Mouse (Mus musculus) mouse embryonic stem cell (cell line): ENCODE measurements around the gene Acer1.
"Not testable (repeated sequence)": the region's sequence is repeated elsewhere in the genome, so short reads cannot be mapped to it uniquely, and the experiment has no call there.

ENCODE experiments used
- in situ Hi-C, 2 experiments: fragments of 300-500 bp; cut with MboI; formaldehyde crosslinking; loops; 1 replicate in 1 of 2; 3 replicates in 1 of 2; pipeline ENCODE4 v1.14.3; 2019 to 2020; ENCODE audit warnings: low sequenced_read_pairs in 2 of 2, low pct_unique_long_range_greater_than_20kb in 1 of 2, mixed read lengths in 1 of 2; ENCODE audit not compliant: unreplicated experiment in 1 of 2

The Acer1 gene

GRCm38 (mm10) chr17:56913444-56913843 lies 68.5 kb downstream of the Acer1 start:
- in situ Hi-C loops: no loop called here

- in situ Hi-C loops: no loop called here
Measured at GRCm38 (mm10) chr17:56913023-56913422, 68.9 kb downstream of the Acer1 start.

- in situ Hi-C loops: not testable (repeated sequence)
Measured at GRCm38 (mm10) chr17:56909764-56910163, 72.2 kb downstream of the Acer1 start.

- in situ Hi-C loops: no loop called here
Measured at GRCm38 (mm10) chr17:56907887-56908286, 74.0 kb downstream of the Acer1 start.

GRCm38 (mm10) chr17:56907096-56907495 lies 74.8 kb downstream of the Acer1 start:
- in situ Hi-C loops: no loop called here

GRCm38 (mm10) chr17:56906166-56906565 lies 75.8 kb downstream of the Acer1 start:
- in situ Hi-C loops: no loop called here
